Mouse (Mus musculus) liver, adult 2 months (tissue): Measurements from ENCODE around the gene Mon1a.

ENCODE experiments used
- CTCF ChIP-seq: fragments of 200-500 bp; IDR thresholded peaks from 2 replicates; pipeline ENCODE4 v1.5.1; 2011; ENCODE audit warnings: low read depth, low read length, control low read depth
- POLR2A ChIP-seq: fragments of 200-500 bp; IDR thresholded peaks from 2 replicates; pipeline ENCODE4 v1.6.1; 2011; ENCODE audit warnings: low read length, control low read depth; ENCODE audit not compliant: insufficient read depth; ENCODE audit errors: extremely low read depth

DNA sequence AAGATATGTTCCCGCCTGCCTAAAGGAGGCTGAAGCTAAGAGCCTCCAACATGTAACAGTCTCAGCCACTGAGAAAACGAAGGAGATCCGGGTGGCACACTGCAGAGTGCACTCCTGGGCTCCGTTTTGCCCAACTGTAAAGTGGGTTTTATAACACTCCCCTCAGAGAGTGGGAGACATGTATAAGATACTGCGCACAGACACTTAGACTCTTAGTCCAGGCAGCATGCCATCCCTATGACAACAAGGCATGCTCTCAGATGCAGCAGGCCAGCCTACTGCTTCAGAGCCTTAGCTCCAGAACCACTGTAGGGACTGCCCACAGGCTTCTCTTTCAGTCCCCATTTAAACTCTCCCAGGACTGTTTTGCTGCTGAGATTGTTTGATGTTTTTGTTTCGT lies 30.9 kb downstream of the Mon1a start:
- TF ChIP-seq POLR2A = no peak
- TF ChIP-seq CTCF = no peak
